Mouse (Mus musculus): ENCODE measurements around the gene Etv4. TPM values are rescaled to one million over a fixed set of nuclear protein-coding genes. Genes with fewer than 3 reads are reported as not detected.

The Etv4 gene
- 3.0 and 8.5 TPM in 2 replicates for polyA plus RNA-seq (2015; fragmentation: Nextera tagmentation; extraction: Ambion mirVana)

GRCm38 (mm10) chr11:101785143-101785851 is at the start of gene Etv4:
TSS of gene Etv4 (minus strand) at chr11:101785371.

GRCm38 (mm10) chr11:101732518-101733440 is 52.4 kb downstream of the Etv4 start, which contains the start of gene Dhx8:
TSS of gene Dhx8 (plus strand) at chr11:101732919.

Other genes starting within 250 kb of the Etv4 start
- 1.8 and 3.2 TPM in 2 replicates for gene Brca1, start 233.4 kb downstream of the Etv4 start, polyA plus RNA-seq (2015; fragmentation: Nextera tagmentation; extraction: Ambion mirVana)
- 44.8 and 67.0 TPM in 2 replicates for gene Nbr1, start 233.2 kb downstream of the Etv4 start, polyA plus RNA-seq (2015; fragmentation: Nextera tagmentation; extraction: Ambion mirVana)
- 11.8 and 14.0 TPM in 2 replicates for gene Tmem106a, start 203.1 kb downstream of the Etv4 start, polyA plus RNA-seq (2015; fragmentation: Nextera tagmentation; extraction: Ambion mirVana)
- gene Gm11634, start 186.1 kb downstream of the Etv4 start, polyA plus RNA-seq (2015; fragmentation: Nextera tagmentation; extraction: Ambion mirVana): not detected in 2 replicates
- gene Rdm1, start 158.2 kb downstream of the Etv4 start, polyA plus RNA-seq (2015; fragmentation: Nextera tagmentation; extraction: Ambion mirVana): 65.0 and 84.8 TPM in 2 replicates
- 5.2 and 5.7 TPM in 2 replicates for gene Arl4d, start 119.8 kb downstream of the Etv4 start, polyA plus RNA-seq (2015; fragmentation: Nextera tagmentation; extraction: Ambion mirVana)
- gene Dhx8, start 52.5 kb downstream of the Etv4 start, polyA plus RNA-seq (2015; fragmentation: Nextera tagmentation; extraction: Ambion mirVana): 14.0 and 17.0 TPM in 2 replicates
- 3.7 and 6.3 TPM in 2 replicates for gene Meox1, start 109.0 kb upstream of the Etv4 start, polyA plus RNA-seq (2015; fragmentation: Nextera tagmentation; extraction: Ambion mirVana)
- gene Sost, start 181.6 kb upstream of the Etv4 start, polyA plus RNA-seq (2015; fragmentation: Nextera tagmentation; extraction: Ambion mirVana): 0.16 and 0.17 TPM in 2 replicates
- not detected in 2 replicates for gene Cfap97d1, start 198.9 kb upstream of the Etv4 start, polyA plus RNA-seq (2015; fragmentation: Nextera tagmentation; extraction: Ambion mirVana)
- gene Dusp3, start 201.6 kb upstream of the Etv4 start, polyA plus RNA-seq (2015; fragmentation: Nextera tagmentation; extraction: Ambion mirVana): 31.6 and 37.9 TPM in 2 replicates
- gene Mpp3, start 243.1 kb upstream of the Etv4 start, polyA plus RNA-seq (2015; fragmentation: Nextera tagmentation; extraction: Ambion mirVana): 12.3 and 13.8 TPM in 2 replicates